Mouse (Mus musculus) ES-Bruce4 (cell line): Measurements from ENCODE around the gene Clec3b.

ENCODE experiments used
- CTCF ChIP-seq: IDR thresholded peaks from one replicate; pipeline ENCODE4 v1.8.1; 2011; ENCODE audit warnings: low read depth, low read length
- EP300 ChIP-seq: IDR thresholded peaks from 2 replicates; pipeline ENCODE4 v1.6.1; 2011; ENCODE audit warnings: low read depth, low read length; ENCODE audit not compliant: insufficient read depth
- POLR2A ChIP-seq: IDR thresholded peaks from one replicate; pipeline ENCODE4 v1.8.1; 2011; ENCODE audit warnings: low read length; ENCODE audit not compliant: insufficient read depth

GRCm38 (mm10) chr9:123206526-123206925 is 55.8 kb downstream of the Clec3b start:
- TF ChIP-seq CTCF (no peak), EP300 (no peak), POLR2A (no peak)
